Mouse (Mus musculus) adrenal gland, adult (tissue): Measurements from ENCODE around the gene Pbx1.
A peak's percentile ranks its signal among the peaks of the same experiment; 100 is the strongest.

ENCODE experiments used
- DNase-seq, 2 experiments: peaks; one replicate each; pipeline ENCODE4 v3.0.0; 2022 to 2023; ENCODE audit warnings: low spot score in 1 of 2; ENCODE audit not compliant: inconsistent age in 2 of 2

Pbx1 gene

DNA sequence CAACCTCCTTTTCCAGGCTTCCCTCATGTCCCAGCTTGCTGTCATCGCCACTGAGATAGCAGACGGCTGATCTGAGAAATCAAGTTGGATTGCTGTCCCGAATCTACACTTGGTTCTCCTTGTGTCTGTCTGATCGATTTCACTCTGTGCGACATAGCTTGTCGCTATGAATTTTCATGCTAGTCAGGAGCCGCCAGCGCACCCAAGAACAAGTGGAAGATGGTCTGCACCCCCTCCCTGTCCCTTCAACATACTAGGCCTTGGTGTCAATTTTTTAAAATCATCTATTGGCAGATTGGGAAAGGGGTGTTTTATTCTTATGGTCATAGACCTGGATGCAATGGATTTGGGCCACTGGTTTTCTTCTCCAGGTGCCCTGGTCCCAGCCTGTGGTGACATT lies 249.3 kb downstream of the Pbx1 start:
- DNase-seq = no peak

DNA sequence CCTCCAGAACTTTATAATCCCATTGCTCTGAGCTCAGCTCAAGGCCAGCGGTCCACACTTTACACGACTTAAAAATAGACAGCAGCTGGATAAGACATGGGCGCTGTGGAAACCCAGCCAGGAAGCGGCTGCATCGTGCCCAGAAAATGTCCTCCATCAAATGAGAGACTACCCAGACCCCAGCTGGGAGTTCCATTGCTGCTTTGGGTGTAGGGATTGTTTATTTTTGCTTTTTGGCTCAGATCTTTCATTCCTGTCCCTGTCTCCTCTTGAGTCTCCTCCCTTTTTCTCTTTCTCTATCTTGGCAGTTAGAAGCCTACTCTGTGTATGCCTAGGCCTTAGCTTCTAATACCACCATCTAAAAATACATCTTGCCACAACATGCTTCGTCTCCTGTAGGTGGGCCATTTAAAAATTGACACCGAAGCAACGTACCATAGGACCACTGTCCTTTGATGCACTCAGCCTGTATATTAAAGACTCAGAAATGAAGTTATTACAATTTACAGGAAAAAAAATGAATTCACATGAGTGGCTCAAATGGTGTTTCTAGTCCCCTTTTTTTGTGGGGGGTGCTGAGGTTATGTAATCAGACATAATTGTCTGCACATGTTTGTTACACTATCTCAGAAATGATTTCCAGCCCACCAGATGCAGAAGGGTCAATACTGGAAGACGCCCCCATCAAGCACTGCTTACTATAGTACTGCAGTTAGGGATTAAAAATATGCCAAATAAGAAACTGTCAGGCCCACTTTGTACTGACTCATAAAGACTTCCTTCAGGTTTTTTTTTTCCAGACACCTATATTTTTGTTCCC lies 251.2 kb downstream of the Pbx1 start:
- DNase-seq = no peak

DNA sequence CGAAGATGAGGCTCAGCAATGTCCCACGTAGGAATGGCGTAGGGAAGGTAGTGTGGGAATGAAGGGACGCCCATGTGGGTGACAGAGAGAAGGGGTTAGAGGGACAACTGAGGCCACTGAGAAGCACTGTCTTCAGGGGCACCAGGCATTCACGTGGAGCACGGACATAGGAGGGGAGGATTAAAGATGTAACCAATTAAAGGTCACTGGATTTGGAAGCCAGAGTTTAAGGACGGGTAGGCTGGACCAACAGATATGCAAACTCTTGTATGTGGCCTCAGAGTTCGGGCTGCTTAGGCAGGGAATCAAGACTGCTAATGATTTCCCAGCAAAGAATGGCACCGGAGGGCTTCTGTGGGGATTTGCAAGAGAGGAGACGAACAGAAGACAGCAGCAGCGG lies 252.4 kb downstream of the Pbx1 start:
- no peak for DNase-seq

DNA sequence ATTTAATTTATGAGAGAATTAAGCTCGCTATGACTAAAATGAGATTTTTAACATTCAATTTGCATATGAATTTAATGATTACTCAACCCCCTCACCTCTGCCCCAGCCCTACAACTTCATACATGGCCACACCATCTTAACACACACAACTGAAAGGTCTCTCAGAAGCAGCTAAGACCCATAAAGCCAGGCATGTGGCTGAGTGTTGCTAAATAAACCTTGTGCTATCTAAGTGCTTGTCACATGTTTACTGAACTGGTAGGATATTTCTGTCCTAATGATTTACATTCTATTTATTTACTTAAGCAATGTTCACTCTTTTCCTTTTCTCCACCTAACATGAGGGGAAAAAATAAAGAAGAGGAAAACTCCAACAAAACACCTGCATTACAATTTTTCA lies 253.5 kb downstream of the Pbx1 start:
- DNase-seq = no peak

DNA sequence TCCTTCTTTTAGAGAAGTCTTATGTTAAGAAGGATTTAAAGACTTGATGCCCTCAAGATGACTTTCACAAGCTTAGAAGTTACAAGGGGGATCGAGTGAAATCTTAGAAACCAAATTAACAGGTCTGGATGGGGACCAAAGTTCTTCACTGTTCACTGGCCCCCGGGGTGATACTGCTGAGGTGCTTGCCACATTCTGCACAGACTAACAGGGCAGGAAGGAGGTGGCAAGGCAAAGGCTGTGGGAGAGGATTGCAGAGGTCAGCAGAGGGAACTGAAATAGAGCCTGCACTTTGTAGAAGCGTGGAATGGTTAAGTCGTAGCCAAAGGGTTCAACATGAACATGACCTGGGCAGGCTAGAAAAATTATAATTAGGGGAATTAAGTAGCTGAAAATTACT lies 256.5 kb downstream of the Pbx1 start:
- DNase-seq = no peak

DNA sequence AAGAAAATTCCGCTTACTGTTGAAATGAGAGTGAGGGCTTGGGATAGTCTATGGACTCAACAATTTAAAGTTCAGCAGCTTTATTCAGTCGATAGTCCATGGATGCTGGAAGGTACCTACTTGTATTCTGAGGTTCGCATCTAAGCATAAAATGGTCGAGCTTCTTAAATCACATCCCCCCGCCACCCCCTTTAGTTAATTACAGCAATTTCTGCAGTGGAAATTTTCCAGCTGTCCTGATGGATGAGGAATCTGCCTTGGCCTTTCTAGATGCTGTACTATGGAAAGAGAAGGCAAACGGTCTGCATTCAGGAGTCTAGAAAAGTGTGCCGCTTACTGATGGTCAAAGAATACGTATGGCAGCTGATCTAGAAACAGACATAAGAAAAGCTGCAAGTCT lies 262.3 kb downstream of the Pbx1 start:
- no peak for DNase-seq

DNA sequence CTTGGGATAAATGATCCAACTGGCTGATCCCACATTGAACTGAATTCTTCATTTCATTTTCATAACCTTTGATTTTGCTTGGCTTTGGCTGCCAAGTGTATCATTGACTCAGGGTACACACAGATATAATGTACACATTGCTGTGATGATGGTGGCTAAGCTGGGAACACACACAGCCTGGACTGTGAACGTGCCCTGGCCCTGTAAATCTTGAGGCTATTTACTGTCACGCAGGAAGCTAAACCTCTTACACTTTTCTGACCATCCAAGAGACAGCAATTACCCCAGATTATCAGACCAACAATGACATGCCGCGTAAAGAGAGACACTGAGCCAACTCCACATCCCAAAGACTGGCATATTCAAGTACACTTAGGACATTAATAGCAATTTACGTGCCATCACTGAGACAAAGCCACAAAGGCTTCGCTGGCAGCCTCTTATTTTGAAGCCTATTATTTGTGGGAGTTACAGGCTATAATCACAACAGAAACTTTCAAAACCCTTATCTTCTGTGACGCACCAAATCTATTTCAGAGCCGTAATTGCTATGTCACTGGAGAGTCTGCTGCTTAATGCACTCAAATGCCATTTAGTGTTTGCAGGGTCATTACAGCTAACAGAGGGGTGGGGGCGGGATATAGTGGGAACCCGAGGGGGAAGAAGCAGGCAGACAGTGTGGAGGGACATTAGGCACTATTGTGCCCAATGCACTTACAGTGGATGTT lies 262.9 kb downstream of the Pbx1 start:
- DNase-seq = no peak

DNA sequence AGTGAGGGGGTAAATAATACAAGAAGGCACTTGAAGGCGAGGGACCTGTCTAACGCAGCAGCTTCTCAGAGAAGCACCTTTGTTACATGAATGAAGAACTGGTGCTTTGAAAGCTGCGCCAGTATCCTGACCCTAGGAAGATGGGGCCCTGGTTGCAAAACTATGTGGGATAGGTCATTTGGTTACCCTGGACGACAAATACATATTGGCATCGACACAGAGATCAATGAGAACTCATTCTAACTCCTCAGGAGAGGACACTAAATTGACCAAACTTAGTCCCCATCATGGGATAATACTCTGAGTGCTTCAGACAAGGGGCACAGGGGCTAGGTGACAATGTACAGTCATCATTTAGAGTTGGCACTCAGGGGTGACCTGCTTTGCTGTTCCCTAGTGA lies 264.3 kb downstream of the Pbx1 start:
- DNase-seq = no peak

DNA sequence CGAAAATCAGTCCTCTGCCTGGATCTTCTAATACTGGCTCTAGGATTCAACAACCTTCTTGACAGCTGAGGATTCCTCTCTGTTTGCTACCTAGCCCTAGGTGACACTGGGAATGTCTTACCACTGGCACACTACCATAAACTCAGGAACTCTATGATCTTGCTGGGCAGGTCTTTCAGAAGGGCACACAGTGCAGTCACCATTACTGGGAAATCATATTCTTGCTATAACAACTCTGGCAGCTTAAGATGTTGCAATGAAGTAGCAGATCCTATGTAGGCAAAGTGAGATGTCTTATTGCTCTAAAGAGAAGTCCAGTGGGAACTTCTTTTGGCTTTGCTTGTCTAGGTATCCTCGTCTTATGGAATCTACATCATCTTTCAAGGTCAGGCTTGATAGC lies 265.2 kb downstream of the Pbx1 start:
- DNase-seq = no peak

DNA sequence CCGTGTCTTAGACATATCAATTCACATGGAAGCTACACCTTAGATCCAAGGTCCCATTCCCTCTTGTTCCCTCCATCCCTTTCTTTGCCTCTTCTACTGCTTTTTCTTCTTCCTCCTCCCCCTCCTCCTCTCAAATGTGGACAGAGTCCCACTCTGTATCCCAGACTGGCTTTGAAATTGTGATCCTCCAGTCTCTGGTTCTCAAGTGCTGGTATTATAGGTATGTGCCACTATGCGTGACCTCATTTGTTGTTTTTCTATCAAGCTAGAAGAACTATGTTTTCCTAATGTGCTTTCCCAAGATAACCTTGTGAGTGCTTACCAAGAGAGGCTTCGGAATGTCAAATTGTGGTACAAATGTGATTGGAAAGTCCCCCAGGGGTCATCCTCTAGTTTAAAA lies 267.1 kb downstream of the Pbx1 start:
- no peak for DNase-seq

DNA sequence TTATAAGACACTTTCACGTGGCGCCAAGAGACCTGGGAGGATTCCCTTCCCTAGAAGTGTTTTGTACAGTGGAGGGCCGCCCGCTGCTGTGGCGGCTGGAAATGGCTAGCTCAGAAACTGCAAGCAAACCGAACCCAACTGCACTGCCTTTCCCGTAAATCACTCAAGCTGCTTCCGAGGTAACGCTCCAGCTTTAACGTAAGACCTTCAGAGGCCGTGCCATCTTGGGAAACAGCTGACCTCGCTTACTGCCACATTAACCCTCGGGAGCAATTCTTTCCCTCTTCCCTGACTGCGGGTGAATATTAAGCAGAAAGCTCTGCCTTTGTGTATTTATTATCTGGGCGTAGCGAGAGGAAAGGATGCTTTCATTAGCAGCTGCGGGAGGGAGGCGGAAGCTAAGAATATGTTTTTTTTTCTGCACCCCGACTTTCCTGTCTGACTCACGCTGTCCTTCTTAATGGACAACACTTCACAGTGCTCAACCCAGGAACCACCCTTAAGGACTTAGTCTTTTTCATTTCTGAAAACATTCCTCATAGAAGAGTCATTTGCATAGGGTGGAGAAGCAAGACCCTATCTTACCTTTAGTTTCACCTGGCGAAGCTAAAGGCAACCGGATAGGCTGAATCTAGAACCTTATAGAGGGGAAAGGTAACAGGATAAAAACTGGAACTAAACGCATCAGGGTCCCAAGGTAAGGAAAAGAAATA lies 268.4 kb downstream of the Pbx1 start:
- peak; percentile 56 to 88 for DNase-seq

DNA sequence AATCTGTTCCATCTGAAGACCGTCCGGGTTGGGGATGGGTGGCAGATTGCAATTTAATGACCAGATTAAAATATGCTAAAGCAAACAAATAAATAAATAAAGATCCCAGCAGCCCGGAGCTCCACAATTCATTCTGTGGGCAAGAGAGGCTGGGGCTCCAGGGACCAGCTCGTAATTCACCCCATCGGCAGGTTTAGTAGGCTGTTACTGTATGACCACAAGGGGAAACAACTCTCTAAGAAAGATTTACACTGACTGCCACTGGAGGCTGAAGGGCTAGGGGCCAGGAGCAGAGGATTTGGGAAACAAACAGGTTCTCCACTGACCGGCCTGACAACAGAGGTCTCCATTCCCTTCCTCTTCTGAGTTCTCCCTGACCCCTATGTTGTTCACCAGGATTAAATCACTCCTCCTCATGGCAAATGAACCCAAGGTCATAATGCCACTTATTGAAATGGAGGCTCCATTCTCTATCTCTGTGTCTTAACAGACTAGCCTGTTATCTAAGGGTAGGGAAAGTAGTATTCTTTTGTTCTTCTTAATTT lies 292.9 kb downstream of the Pbx1 start:
- DNase-seq = peak in 1 of 2 experiments; percentile 58

DNA sequence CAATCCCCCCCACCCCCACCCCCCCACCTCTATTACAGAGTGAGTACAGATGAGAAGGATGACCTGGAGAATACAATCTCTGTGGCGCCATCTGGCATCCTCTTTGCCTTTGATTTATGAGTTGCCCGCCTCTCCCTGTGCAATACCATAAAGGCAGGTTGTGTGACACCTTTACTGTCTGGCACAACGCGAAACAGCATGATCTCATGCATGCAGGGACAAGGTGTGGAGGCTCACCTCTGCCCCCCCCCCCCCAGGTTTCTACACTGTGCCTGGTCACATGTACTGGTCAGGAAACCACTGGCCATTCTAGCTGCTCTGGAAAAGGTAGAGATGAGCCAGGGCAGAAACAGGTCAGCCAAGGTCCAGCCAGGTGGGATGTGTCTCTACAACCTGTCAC lies 293.4 kb downstream of the Pbx1 start:
- DNase-seq = no peak

DNA sequence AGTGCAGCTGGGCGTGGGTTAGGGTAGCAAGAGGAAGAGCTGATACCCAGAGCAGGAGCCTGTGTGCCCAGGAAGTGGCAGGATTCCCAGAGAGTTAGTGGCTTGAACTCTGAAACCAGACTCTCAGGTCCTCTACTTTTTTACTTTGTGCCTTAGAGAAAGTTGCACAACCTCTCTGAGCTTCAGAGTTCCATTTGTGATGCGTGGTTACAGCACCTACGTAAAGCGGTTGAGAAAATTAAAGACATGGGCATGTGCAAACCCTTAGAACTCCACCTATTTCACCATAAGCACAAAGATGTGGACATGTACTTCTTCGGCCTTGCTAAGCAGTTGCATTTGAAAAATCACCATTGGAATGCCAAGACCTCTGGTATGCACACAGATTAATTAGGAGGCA lies 294.2 kb downstream of the Pbx1 start:
- no peak for DNase-seq

DNA sequence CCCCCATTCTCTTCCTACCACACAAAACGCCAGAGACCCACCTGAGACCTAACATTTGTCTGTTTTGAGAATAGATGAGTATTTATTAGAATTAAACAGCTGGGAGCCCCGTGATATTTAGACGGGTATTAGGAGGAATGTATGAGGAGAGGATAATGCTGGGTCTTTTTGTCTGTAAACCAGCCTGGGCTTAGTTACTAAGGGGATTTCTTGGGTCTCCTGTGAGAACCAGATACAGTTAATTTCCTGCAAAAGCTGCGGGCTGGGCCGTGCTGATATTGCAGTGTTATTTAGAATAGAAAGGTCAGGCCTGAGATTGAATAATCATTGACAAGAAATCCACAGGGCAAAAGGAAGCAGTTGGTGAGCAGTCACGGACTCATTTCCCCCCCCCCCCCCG lies 296.5 kb downstream of the Pbx1 start:
- no peak for DNase-seq

DNA sequence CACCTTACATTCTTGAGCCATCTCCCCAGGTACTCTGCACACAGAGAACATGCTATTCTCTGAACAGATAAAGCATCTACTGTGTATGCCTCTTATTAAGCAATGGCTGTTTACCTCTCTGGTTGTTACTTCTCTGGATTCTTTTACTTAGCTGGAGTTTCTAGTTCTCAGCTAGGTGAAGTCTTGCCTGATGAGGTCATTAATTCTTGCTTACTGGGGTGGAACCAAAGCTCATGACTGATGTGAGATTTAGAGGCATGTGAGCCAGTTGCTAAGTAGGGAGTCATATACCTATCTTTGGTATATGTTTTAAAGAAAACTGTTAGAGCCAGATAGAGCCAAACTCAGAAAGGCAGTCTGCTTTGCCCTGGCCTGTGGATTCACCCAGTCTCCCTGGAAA lies 298.4 kb downstream of the Pbx1 start:
- no peak for DNase-seq

DNA sequence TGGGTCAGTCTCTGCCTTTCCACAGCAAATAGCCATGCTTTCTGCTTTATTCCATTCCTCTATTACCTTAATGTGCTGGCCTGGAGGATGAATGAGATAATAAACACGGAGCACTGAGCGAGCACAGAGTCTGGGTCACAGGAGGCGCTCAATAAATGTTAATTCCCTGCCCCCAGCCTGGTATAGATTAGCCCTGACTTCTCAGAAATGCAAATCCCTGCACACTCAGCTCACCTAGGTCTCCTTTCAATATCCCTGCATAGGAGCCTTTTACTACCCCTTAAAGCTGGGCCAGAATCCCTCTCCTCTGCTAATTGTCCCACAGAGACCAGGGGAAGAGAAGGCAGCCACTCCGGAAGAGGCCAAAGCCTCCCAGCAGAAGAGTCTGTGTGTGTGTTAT lies 304.1 kb downstream of the Pbx1 start:
- no peak for DNase-seq

DNA sequence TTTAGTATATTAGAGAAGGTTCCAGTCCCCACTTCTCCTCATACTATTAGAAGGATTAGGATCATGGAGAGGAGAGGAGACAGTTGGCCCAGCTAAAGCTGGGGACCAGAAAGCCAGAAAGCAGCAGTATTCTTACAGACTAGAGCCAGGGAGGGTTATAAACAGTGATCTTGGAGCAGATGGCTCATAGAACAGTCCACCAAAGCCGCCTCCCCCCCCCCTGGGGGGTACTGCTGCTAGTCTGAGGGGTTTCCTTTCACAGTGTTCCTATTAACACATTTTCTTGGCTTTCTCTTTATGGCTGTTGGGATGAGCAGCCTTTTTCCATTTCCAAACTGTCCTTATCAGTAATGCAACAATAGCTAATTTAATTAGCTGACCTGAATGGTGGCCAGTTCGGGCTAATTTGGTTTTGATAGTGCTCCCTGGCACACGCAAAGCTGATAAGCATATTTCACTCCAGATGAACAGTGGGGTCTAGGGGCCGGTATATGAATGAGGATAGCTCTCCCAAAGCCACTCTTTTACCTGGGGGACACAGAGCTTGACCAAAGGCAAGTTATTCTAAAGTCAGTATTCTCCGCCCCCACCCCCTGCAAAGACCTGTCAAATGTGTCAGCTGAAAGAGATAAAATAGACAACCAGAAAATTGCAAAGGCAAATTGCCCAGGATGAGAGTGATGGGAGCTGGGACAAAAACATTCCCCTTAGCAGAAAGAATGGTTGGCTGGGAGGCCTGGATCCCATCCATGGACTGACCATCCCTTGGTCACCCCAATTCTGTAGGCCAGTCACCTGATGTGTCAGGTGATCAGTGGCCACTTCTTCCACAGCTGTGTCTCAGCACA lies 307.2 kb downstream of the Pbx1 start:
- peak in 1 of 2 experiments; percentile 48 for DNase-seq

DNA sequence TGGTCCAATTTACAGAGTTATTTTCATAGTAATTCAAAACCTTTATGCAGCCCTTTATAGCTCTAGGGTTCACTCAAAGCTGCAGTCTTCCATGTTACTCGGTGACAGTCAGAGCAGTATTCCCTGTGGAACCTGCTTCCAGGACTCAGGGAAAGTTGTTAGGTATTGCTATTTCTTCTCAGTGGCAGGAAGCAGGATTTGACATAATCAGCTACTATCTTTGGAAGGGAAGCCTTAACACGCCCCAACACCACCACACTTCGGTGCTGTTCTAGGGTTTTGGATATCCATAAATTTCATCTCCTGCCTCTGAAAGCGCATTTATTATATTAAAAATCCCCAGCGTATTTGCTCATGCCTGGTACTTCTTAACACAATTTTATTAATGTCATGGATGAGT lies 314.0 kb downstream of the Pbx1 start:
- no peak for DNase-seq

DNA sequence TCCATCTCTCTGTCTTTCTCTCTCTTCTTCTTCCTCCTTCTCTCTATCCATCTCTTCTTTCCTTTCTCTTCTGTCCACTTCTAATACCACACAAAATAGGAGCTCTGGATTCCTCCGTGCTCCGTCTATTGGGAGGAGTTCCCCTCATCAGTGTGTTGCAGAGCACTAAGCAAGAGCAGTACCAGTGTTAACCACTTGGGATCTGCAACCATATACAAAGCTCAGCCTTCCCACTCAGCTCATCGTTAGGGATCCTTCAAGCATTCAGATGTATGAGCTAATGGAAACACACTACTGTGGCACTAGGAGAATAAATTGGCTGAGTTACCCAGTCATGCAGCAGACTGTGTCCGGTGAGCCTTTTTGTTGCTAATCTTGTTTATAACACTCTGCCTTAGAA lies 314.7 kb downstream of the Pbx1 start:
- DNase-seq = no peak

DNA sequence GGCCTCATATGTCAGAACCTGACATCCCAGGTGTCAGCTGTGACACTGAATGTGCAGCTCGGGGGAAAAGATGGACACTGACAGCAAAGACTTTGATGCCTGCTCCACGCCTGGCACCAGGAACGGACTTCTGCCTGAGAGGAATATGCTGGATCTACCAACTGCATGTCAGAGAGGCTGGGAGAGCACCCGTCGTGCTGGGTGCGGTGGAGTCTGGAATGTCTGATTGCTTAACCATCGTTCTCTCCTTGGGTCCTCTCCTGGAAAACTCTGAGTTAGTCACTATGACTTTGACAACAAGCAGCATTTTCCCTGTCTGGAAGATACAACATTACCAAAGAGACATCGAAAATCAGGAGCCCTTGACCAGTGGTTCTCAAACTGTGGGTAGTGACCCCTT lies 322.3 kb downstream of the Pbx1 start:
- DNase-seq = peak in 1 of 2 experiments; percentile 35
